8 mouse cellular contexts compared by ENCODE assay signal in the genomic region with DNA sequence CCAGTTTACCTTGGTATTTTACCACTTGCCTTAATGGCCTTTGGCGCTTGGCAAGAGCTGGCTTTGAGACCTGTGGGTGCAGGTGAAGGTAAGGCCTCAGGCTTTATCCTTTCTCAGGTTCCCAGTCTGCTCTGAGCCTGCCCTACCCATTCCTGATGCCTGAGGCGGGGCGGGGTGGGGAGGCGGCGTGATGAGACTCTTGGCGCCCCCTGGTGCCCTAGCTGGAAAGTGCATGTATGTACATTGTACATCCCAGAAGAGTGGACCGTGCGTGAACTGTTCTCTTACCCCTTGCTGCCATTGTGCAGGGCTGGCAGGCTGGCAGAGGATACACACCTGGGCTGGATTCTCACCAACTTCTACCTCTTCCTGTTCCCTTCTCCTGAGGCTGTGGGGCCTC. TPM values are rescaled to one million over a fixed set of nuclear protein-coding genes. Genes with fewer than 3 reads are reported as not detected.
DNase-seq lines count a peak whose midpoint lies in the region; ATAC-seq and TF ChIP-seq lines count a peak whose summit lies in the region.

No protein-coding gene starts in this region.

- DNase-seq in Patski (ENCODE audit: low read depth, low spot score), result no peak
- DNase-seq in cerebellum, adult 11-12 months, result peak; percentile 74
- peak; percentile 80 to 92 for DNase-seq in layer of hippocampus, postnatal 25 days (ENCODE audit: extremely low spot score in 1 of 2, low spot score in 1 of 2)
- peak; percentile 93 for DNase-seq in lung, postnatal 36 days
- DNase-seq in retina, postnatal 7 days (ENCODE audit: low read depth, low spot score), result peak; percentile 77
- DNase-seq in urinary bladder, postnatal 25 days (ENCODE audit: low spot score), result peak; percentile 85

- no peak overlapping the region for H3K4me3 ChIP-seq in forebrain, embryonic 15.5 days
- H3K4me3 ChIP-seq in hindbrain, embryonic 12.5 days, result no peak overlapping the region

- H3K27me3 ChIP-seq in Patski, result no peaks in the 10 kb centered on the region
- peaks cover 5% of the 10 kb centered on the region; the same call in 1 of the 2 replicates for H3K27me3 ChIP-seq in forebrain, embryonic 15.5 days
- H3K27me3 ChIP-seq in hindbrain, embryonic 12.5 days, result peaks cover 9% of the 10 kb centered on the region

- H3K9ac ChIP-seq in forebrain, embryonic 15.5 days (replicated peaks), result no peak overlapping the region
- no peak overlapping the region for H3K9ac ChIP-seq in hindbrain, embryonic 12.5 days

- H3K27ac ChIP-seq in forebrain, embryonic 15.5 days (replicated peaks), result no peak overlapping the region
- H3K27ac ChIP-seq in hindbrain, embryonic 12.5 days, result no peak overlapping the region

- under 1% methylated on average over 8 of the region's 8 CpGs for WGBS in forebrain, embryonic 15.5 days
- WGBS in hindbrain, embryonic 12.5 days, result under 1% methylated on average over 8 of the region's 8 CpGs

- H3K4me1 ChIP-seq in forebrain, embryonic 15.5 days, result peaks cover 17% of the 10 kb centered on the region; the same call in 1 of the 2 replicates
- 0 out of 2 replicates have a peak, but pooled peaks cover 6% of the 10 kb centered on the region for H3K4me1 ChIP-seq in hindbrain, embryonic 12.5 days

- peak; percentile 74 for ATAC-seq in Patski
- ATAC-seq in forebrain, embryonic 15.5 days (replicated peaks), result peak; percentile 70
- ATAC-seq in hindbrain, embryonic 12.5 days (ENCODE audit: low FRiP score), result peak; percentile 74

- H3K9me3 ChIP-seq in forebrain, embryonic 15.5 days, result no peaks in the 10 kb centered on the region
- H3K9me3 ChIP-seq in hindbrain, embryonic 12.5 days (replicated peaks), result no peaks in the 10 kb centered on the region

- CTCF ChIA-PET in Patski (lab: Charles Lee), result interaction anchor here (0.6 to 15.7 kb wide), 11 partner anchors 9 to 69 kb away, joined by 3 to 484 read pairs (median 4); a partner anchor contains a TSS

- POLR2A ChIA-PET in Patski (lab: Charles Lee), result interaction anchor here (1.2 kb wide), 1 partner anchor 40 kb away, joined by 3 read pairs; no protein-coding TSS in a partner anchor

- in situ Hi-C loops in Patski (cut with MboI; ENCODE audit: low pct_unique_long_range_greater_than_20kb), result no loop called here

- TF ChIP-seq CTCF in Patski (IDR thresholded peaks at IDR 0.05), result no peak

- no peak overlapping the region for H3K4me2 ChIP-seq in forebrain, embryonic 15.5 days (replicated peaks)
- H3K4me2 ChIP-seq in hindbrain, embryonic 12.5 days (replicated peaks), result no peak overlapping the region

- no peaks in the 10 kb centered on the region for H3K36me3 ChIP-seq in forebrain, embryonic 15.5 days
- H3K36me3 ChIP-seq in hindbrain, embryonic 12.5 days, result no peaks in the 10 kb centered on the region

RNA-seq across cellular contexts. Expression of a gene that starts 16.8 kb away (rescaled TPM):
- polyA plus RNA-seq in Patski (2021), result 6.6 TPM
- polyA plus RNA-seq in forebrain, embryonic 15.5 days (2015; fragmentation: Nextera tagmentation; extraction: Ambion mirVana), result 16.3 and 17.7 TPM in 2 replicates
- polyA plus RNA-seq in hindbrain, embryonic 12.5 days (2016; fragmentation: Nextera tagmentation; extraction: Ambion mirVana), result 17.1 and 18.4 TPM in 2 replicates
- total RNA-seq in layer of hippocampus, postnatal 25 days (2021), result 10 to 100 TPM; 33.3 to 42.8 TPM

RNA-seq across cellular contexts. Expression of a gene that starts 32.0 kb away (rescaled TPM):
- polyA plus RNA-seq in Patski (2021), result 401 TPM
- 23.4 and 27.5 TPM in 2 replicates for polyA plus RNA-seq in forebrain, embryonic 15.5 days (2015; fragmentation: Nextera tagmentation; extraction: Ambion mirVana)
- 48.9 and 61.6 TPM in 2 replicates for polyA plus RNA-seq in hindbrain, embryonic 12.5 days (2016; fragmentation: Nextera tagmentation; extraction: Ambion mirVana)
- total RNA-seq in layer of hippocampus, postnatal 25 days (2021), result 10 to 100 TPM; 35.6 to 38.8 TPM

RNA-seq across cellular contexts. Expression of a gene that starts 52.8 kb away (rescaled TPM):
- polyA plus RNA-seq in Patski (2021), result 42.6 TPM
- 31.3 and 33.2 TPM in 2 replicates for polyA plus RNA-seq in forebrain, embryonic 15.5 days (2015; fragmentation: Nextera tagmentation; extraction: Ambion mirVana)
- polyA plus RNA-seq in hindbrain, embryonic 12.5 days (2016; fragmentation: Nextera tagmentation; extraction: Ambion mirVana), result 24.9 and 25.9 TPM in 2 replicates
- total RNA-seq in layer of hippocampus, postnatal 25 days (2021), result 10 to 100 TPM; 74.3 to 75.8 TPM

RNA-seq across cellular contexts. Expression of a gene that starts 54.5 kb away (rescaled TPM):
- polyA plus RNA-seq in Patski (2021), result 42.6 TPM
- 50.6 and 55.6 TPM in 2 replicates for polyA plus RNA-seq in forebrain, embryonic 15.5 days (2015; fragmentation: Nextera tagmentation; extraction: Ambion mirVana)
- polyA plus RNA-seq in hindbrain, embryonic 12.5 days (2016; fragmentation: Nextera tagmentation; extraction: Ambion mirVana), result 44.2 and 44.5 TPM in 2 replicates
- total RNA-seq in layer of hippocampus, postnatal 25 days (2021), result 1 to 10 TPM; 4.3 to 4.6 TPM
